Mouse (Mus musculus) cortical plate, adult 2 months (tissue): ENCODE measurements around the gene Gsap. TPM values are rescaled to one million over a fixed set of nuclear protein-coding genes. Genes with fewer than 3 reads are reported as not detected.
A peak's percentile ranks its signal among the peaks of the same experiment; 100 is the strongest.

Experiments used
- H3K27ac ChIP-seq: fragments of 200-500 bp; 2 replicates; pipeline ENCODE4 v1.5.1; 2012; ENCODE audit warnings: low read length, control low read depth, inconsistent platforms; ENCODE audit not compliant: insufficient read depth
- H3K4me1 ChIP-seq: fragments of 200-500 bp; 2 replicates; pipeline ENCODE4 v1.6.1; 2011; ENCODE audit warnings: low read length; ENCODE audit not compliant: control insufficient read depth, insufficient read depth
- H3K4me3 ChIP-seq: fragments of 200-500 bp; 2 replicates; pipeline ENCODE4 v1.5.1; 2011; ENCODE audit warnings: mild to moderate bottlenecking, low read length, control low read depth; ENCODE audit not compliant: insufficient read depth
- CTCF ChIP-seq: fragments of 200-500 bp; IDR thresholded peaks from 2 replicates; pipeline ENCODE4 v1.5.1; 2011; ENCODE audit warnings: mild to moderate bottlenecking, control low read depth, low read length; ENCODE audit not compliant: insufficient read depth; ENCODE audit errors: extremely low read depth
- POLR2A ChIP-seq: fragments of 200-500 bp; IDR thresholded peaks from 2 replicates; pipeline ENCODE4 v1.6.1; 2011; ENCODE audit warnings: mild to moderate bottlenecking, low read length, control low read depth; ENCODE audit not compliant: insufficient read depth; ENCODE audit errors: extremely low read depth
- polyA plus RNA-seq: library from polyadenylated mRNA; depleted of rRNA; stranded (reverse); fragments of >200 nt; gene quantifications from 2 replicates; pipeline ENCODE4 v1.2.3, GENCODE M21; 2012

The Gsap gene
- polyA plus RNA-seq, 1 experiment = 6.7 TPM

- Histone ChIP-seq H3K4me1 (peaks cover 3% of the 10 kb centered on the region), H3K27ac (no peak overlapping the region), H3K4me3 (no peak overlapping the region)
- TF ChIP-seq POLR2A (no peak), CTCF (no peak)
Measured at GRCm38 (mm10) chr5:21248834-21249233, 62.8 kb downstream of the Gsap start.

GRCm38 (mm10) chr5:21254731-21255525 lies 68.9 kb downstream of the Gsap start:
- Histone ChIP-seq H3K4me3 (no peak overlapping the region), H3K4me1 (no peaks in the 10 kb centered on the region), H3K27ac (no peak overlapping the region)
- TF ChIP-seq POLR2A = no peak
- TF ChIP-seq CTCF = no peak

- Histone ChIP-seq H3K4me3 (no peak overlapping the region), H3K4me1 (no peaks in the 10 kb centered on the region), H3K27ac (no peak overlapping the region)
- TF ChIP-seq POLR2A (no peak), CTCF (no peak)
Measured at GRCm38 (mm10) chr5:21255551-21256132, 69.6 kb downstream of the Gsap start.

- TF ChIP-seq POLR2A = no peak
- no peak for TF ChIP-seq CTCF
- H3K27ac ChIP-seq = no peak overlapping the region
- H3K4me3 ChIP-seq = no peak overlapping the region
- H3K4me1 ChIP-seq = no peaks in the 10 kb centered on the region
Measured at GRCm38 (mm10) chr5:21257126-21257525, 71.1 kb downstream of the Gsap start.

- TF ChIP-seq CTCF (peak; percentile 25), POLR2A (no peak)
- H3K4me1 ChIP-seq = no peaks in the 10 kb centered on the region
- H3K27ac ChIP-seq = no peak overlapping the region
- H3K4me3 ChIP-seq = no peak overlapping the region
Measured at GRCm38 (mm10) chr5:21257806-21258205, 71.8 kb downstream of the Gsap start.

- TF ChIP-seq CTCF (no peak), POLR2A (no peak)
Measured at GRCm38 (mm10) chr5:21260746-21261145, 74.7 kb downstream of the Gsap start.

GRCm38 (mm10) chr5:21261202-21261844 lies 75.3 kb downstream of the Gsap start:
- Histone ChIP-seq H3K27ac (no peak overlapping the region), H3K4me1 (no peaks in the 10 kb centered on the region), H3K4me3 (no peak overlapping the region)
- TF ChIP-seq POLR2A (no peak), CTCF (no peak)

More at GRCm38 (mm10) chr5:21260746-21261145, 74.7 kb downstream of the Gsap start:
- Histone ChIP-seq H3K4me1 (no peaks in the 10 kb centered on the region), H3K27ac (no peak overlapping the region), H3K4me3 (no peak overlapping the region)

- Histone ChIP-seq H3K27ac (no peak overlapping the region), H3K4me1 (no peaks in the 10 kb centered on the region), H3K4me3 (no peak overlapping the region)
- TF ChIP-seq CTCF (no peak), POLR2A (no peak)
Measured at GRCm38 (mm10) chr5:21263202-21264055, 77.4 kb downstream of the Gsap start.
